Mouse (Mus musculus) cerebellum, adult 2 months (tissue): ENCODE data around the gene Klc4.

ENCODE experiments used
- CTCF ChIP-seq: fragments of 200-500 bp; IDR thresholded peaks from 2 replicates; pipeline ENCODE4 v1.5.1; 2011; ENCODE audit warnings: low read depth, mild to moderate bottlenecking, control low read depth, low read length, moderate library complexity, borderline replicate concordance; ENCODE audit not compliant: insufficient read depth
- POLR2A ChIP-seq: fragments of 200-500 bp; IDR thresholded peaks from 2 replicates; pipeline ENCODE4 v1.6.1; 2011; ENCODE audit warnings: low read length, control low read depth, borderline replicate concordance; ENCODE audit not compliant: insufficient read depth

DNA sequence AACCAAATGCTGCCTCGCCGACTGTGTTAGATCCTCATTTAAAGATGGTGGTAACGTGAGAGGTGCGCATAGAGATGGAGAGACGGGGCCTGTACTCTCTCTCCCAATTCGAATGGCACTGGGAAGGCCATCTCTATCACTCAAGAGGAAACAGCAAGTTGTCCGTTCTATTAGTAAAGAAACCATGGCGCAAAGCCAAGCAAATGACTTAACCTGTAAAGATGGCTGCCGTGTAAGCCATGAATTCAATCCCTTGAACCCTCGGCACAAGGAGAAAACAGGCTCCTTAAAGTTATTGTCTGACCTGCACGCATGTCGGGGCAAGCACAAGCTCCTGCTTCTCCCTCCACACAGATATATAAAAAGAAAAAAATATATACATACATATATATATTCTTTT is 28.0 kb downstream of the Klc4 start:
- TF ChIP-seq POLR2A (no peak), CTCF (no peak)
